Mouse (Mus musculus) thymus, postnatal 36 days (tissue): ENCODE results near the gene Tgm5.
"Not testable (repeated sequence)": the region's sequence is repeated elsewhere in the genome, so short reads cannot be mapped to it uniquely, and the experiment has no call there.

Experiments used
- DNase-seq, 2 experiments: peaks; one replicate each; pipeline ENCODE4 v3.0.0; 2022; ENCODE audit warnings: mixed read lengths in 2 of 2

Tgm5 gene

GRCm38 (mm10) chr2:121085480-121086185 is at the start of gene Tgm5:
Gene Tgm5, minus strand, starts transcription at chr2:121085841.
- no peak for DNase-seq

- DNase-seq: no peak
Observed at GRCm38 (mm10) chr2:121132822-121133221, 47.2 kb upstream of the Tgm5 start.

- no peak for DNase-seq
Observed at GRCm38 (mm10) chr2:121128865-121129620, 43.4 kb upstream of the Tgm5 start.

- DNase-seq: no peak
Observed at GRCm38 (mm10) chr2:121127536-121127935, 41.9 kb upstream of the Tgm5 start.

DNA sequence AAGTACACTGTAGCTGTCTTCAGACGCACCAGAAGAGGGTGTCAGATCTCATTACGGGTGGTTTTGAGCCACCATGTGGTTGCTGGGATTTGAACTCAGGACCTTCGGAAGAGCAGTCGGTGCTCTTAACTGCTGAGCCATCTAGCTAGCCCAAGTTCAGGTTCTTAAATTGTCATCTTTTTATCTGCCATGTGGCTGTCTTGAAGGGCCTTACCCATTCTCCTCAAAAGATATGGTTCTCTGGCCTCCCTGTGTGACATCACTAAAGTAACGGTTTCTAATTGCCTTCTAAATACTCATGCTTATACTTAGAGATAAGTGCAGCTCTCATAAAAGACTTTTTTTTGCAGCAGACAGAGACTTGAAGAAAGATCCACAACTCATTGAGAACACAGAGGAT is 40.7 kb upstream of the Tgm5 start:
- not testable (repeated sequence) for DNase-seq

DNA sequence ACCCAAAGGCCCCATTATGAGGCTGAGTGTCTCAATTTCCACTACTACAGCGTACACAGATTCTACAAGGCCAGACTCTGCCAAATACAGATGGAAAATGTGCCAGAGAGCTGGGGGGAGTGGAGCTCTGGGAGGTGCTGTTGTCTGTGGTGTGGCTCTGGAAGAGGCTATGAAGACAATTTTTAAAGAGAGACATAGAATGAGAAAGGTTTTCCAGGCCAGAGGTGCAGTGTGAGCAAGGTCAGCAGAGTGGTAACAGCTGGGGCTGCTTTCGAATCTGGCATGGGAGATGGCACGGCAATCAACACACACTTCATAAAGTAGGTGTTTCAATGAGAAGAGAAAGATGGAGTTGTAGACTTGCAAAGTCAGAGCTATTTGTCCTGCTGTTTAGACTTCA is 33.6 kb upstream of the Tgm5 start:
- no peak for DNase-seq

- DNase-seq: no peak
Observed at GRCm38 (mm10) chr2:121115418-121115817, 29.8 kb upstream of the Tgm5 start.

- DNase-seq: no peak
Observed at GRCm38 (mm10) chr2:121109695-121110094, 24.1 kb upstream of the Tgm5 start, which contains the start of gene Tgm7. Gene Tgm7, minus strand, starts transcription at chr2:121109795.

- DNase-seq: no peak
Observed at GRCm38 (mm10) chr2:121105940-121106339, 20.3 kb upstream of the Tgm5 start.

- DNase-seq: peak; percentile 44 to 48
Observed at GRCm38 (mm10) chr2:121102051-121102450, 16.4 kb upstream of the Tgm5 start.

- no peak for DNase-seq
Observed at GRCm38 (mm10) chr2:121089751-121090150, 4.1 kb upstream of the Tgm5 start.

DNA sequence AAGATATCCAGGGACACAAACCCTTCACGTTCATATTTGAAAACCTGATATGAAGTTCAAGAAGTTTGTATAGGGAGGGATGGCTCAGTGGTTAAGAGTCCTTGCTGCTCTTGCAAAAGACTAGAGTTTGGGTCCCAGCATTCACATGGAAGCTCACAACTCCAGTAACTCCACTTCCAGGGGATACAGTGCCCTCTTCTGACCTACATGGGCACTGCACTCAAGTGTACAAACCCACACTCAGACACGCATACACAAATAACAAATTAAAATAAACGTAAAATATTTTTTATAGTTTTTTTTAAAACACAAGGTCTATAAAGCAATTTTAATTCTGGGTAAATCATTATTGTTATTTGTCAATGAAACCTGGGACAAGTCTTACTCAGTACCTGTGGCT is 2.9 kb upstream of the Tgm5 start:
- no peak for DNase-seq

DNA sequence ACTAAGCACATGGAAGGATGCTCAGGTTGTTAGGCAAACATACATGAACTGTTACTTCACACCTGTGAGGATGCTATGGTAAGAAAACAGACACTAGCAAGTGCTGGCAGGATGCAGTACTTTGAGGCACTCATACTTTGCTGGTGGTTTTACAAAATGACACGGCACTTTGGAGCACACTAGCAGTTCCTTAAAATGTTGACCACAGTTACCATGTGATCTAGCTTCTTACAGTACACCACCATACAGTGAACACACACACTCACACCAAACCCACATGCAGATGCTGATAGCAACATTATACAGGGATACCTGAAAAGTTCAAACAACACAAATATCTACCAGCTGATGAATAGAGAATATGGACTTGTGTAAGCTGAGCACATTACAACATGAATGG is 3.0 kb downstream of the Tgm5 start:
- DNase-seq: no peak

DNA sequence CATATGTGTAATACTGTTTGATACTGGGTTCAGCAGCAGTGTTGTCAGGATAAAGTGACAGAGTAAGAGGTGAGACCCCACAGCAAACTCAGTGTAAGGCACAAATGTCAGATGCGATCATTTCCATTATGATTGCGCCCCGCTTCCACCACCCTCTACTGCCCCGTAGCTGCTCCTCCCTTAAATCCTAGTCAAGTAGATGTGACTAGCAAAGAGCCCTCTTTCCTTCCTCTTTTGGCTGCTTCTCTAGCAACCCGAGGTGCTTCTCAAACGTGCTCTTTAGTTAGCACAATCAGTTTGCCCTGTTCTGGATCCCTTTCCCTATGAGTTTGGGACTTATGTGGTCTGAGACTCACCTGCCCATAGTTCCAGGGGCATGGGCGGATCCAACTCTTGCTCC is 10.9 kb downstream of the Tgm5 start:
- DNase-seq: no peak

GRCm38 (mm10) chr2:121071871-121072270 is 13.8 kb downstream of the Tgm5 start:
- no peak for DNase-seq

GRCm38 (mm10) chr2:121069506-121069905 is 16.1 kb downstream of the Tgm5 start:
- no peak for DNase-seq

- peak in 1 of 2 experiments; percentile 48 for DNase-seq
Observed at GRCm38 (mm10) chr2:121067116-121067515, 18.5 kb downstream of the Tgm5 start.

GRCm38 (mm10) chr2:121061315-121061714 is 24.3 kb downstream of the Tgm5 start:
- DNase-seq: no peak

- no peak for DNase-seq
Observed at GRCm38 (mm10) chr2:121057997-121058396, 27.6 kb downstream of the Tgm5 start.

DNA sequence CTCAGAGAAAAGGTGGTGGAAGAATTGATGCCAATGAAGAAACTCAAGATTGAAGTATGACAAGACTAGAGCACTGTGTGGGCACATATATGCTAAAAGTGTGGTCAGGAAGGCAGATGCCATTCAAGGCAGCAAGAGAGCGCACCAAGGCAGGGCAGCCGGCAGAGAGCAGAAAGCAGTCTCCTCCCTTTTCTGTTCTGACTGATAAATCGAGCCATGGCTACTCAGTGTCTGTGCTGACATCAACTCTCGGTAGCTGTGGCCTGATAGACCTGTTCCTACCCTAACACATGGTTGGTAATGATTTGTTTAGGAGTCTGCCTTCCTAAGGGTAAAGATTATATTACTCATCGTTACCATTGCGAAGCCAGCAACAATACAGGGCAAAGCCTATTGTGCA is 29.7 kb downstream of the Tgm5 start:
- DNase-seq: no peak

DNA sequence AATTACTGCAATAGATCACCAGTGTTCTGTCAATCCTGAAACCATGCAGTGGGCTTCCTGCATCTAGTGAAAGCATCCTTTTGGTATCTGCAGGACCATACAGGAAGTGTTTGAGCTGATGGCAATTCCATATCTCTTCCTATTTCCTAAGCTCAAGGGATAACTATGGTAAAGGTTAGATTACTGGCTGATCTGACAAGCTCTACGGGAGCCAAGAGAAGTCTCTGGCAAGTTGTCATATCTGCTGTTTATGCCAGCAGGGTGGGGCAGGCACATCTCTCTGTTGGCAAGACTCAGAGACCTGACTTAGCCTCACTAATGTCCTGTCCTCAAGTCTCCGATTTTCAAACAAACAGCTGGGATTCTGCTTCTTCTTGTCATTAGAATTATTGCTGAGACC is 31.6 kb downstream of the Tgm5 start:
- no peak for DNase-seq

- DNase-seq: no peak
Observed at GRCm38 (mm10) chr2:121052176-121052575, 33.5 kb downstream of the Tgm5 start.

DNA sequence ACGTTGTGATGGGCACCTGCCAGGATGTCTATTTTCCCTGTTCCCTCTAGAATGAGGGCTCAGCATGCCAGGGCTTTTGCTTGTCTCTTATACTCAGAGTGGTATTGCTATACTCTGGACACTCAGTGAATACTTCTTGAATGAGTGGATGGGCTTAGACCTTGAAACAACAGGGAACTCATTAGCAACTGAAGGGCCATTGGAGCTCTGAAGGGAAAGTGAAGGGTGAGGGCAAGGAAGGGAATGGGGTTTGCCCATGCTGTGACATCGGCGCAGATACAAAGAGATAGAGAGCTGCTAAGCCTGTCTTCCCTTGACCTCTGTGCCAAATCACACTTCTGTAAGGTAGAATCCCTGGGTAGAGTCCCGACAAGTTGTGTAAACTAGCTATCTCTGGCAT is 40.0 kb downstream of the Tgm5 start:
- no peak for DNase-seq

DNA sequence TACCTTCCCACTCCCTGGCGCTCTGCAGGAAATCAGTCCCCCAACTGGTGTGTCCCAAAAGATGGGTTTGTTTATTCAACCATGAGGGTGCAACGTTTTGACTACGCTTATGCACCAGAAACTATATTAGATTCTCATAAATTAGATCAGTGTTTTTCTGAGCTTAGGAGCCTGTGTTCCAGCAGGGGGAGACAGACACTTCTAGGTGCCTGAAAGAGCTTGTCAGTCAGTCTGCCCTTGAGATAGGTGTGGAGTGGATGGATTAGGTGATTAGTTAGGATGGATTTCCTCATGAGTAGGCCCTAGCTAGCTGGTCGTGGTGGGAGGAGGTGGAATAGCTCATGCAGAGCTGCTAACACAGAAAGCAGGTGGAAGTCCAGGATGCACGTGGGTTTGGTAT is 44.5 kb downstream of the Tgm5 start:
- DNase-seq: peak; percentile 4 to 9
